Mouse (Mus musculus) liver, postnatal 0 days (tissue): ENCODE data around the gene Pla2g4f.

Experiments
- CTCF ChIP-seq: sonication (generic); IDR thresholded peaks from 2 replicates; pipeline ENCODE4 v1.5.1; 2016; ENCODE audit warnings: antibody characterized with exemption, low read depth
- EP300 ChIP-seq: IDR thresholded peaks from 2 replicates; pipeline ENCODE4 v1.6.1; 2016; ENCODE audit warnings: antibody characterized with exemption, low read depth, mild to moderate bottlenecking

- no peak for TF ChIP-seq CTCF
- TF ChIP-seq EP300 = no peak
These were observed 25.0 kb downstream of the Pla2g4f start, which contains the start of gene Pla2g4d for GRCm38 (mm10) chr2:120288995-120289394.
